Mouse (Mus musculus) erythroblast, embryonic 14.5 days (primary cell): ENCODE measurements around the gene Fam69b.

Source experiments
- GATA1 ChIP-seq: IDR thresholded peaks from 2 replicates; pipeline ENCODE4 v1.6.1; 2012; ENCODE audit warnings: low read length, inconsistent platforms, mixed read lengths
- TAL1 ChIP-seq: IDR thresholded peaks from 3 replicates; pipeline ENCODE4 v1.6.1; 2012; ENCODE audit warnings: low read length, inconsistent platforms, mixed read lengths

DNA sequence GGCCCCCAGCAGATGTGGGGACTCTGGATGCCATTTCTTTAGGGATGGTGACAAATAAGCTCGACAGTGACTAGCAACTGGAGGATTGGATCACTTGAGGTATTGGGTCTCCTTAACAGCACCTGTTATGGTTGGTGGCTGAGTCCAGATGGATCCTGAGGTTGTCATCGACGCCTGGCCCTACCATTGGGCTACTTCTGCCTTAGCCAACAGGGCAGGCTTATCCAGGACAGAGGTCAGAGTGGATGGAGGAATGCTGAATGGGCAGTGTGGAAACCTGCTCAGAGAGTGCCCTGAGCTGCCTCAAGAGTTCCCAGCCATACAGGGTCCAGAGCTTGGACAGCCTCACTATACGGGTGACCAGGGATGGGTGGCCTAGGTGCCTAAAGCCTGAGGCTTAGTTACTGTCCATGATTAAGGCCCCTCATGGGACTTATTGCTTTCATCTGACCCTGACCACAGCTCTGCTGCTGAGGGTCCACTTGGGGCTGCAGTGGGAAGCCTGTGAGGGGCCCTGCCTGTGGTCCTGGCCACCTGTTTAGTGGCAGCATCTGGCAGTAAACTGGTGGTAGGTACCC, 5.8 kb downstream of the Fam69b start:
- TF ChIP-seq GATA1 (no peak), TAL1 (no peak)
